Mouse (Mus musculus) heart, postnatal 0 days (tissue): ENCODE data around the gene Nav2. TPM values are rescaled to one million over a fixed set of nuclear protein-coding genes. Genes with fewer than 3 reads are reported as not detected.

Experiments used
- ATAC-seq: fragments of 200-750 bp; cut with Nextera tagmentation; 2 replicates; pipeline ENCODE4 v1.8.0; 2017; ENCODE audit warnings: low read depth, moderate number of reproducible peaks, moderate library complexity; ENCODE audit not compliant: insufficient read depth
- DNase-seq: peaks from one replicate; pipeline ENCODE4 v3.0.0-alpha.2; 2016; ENCODE audit warnings: low spot score
- H3K27ac ChIP-seq: fragments of 300-500 bp; sonication (generic); 2 replicates; pipeline ENCODE4 v1.5.1; 2014; ENCODE audit warnings: low read depth, mild to moderate bottlenecking
- H3K27me3 ChIP-seq: fragments of 300-500 bp; sonication (generic); 2 replicates; pipeline ENCODE4 v1.6.1; 2014; ENCODE audit warnings: low read length, mixed read lengths; ENCODE audit not compliant: control insufficient read depth, insufficient read depth
- H3K36me3 ChIP-seq: fragments of 300-500 bp; sonication (generic); replicated peaks from 2 replicates; pipeline ENCODE4 v1.6.1; 2014; ENCODE audit warnings: low read length, mixed read lengths; ENCODE audit not compliant: control insufficient read depth, insufficient read depth
- H3K4me1 ChIP-seq: fragments of 300-500 bp; sonication (generic); 2 replicates; pipeline ENCODE4 v1.6.1; 2014; ENCODE audit warnings: antibody characterized with exemption; ENCODE audit not compliant: control insufficient read depth, insufficient read depth
- H3K4me2 ChIP-seq: fragments of 300-500 bp; sonication (generic); 2 replicates; pipeline ENCODE4 v1.6.1; 2014; ENCODE audit warnings: low read depth, mild to moderate bottlenecking, low read length, moderate library complexity
- H3K4me3 ChIP-seq: fragments of 300-500 bp; sonication (generic); 2 replicates; pipeline ENCODE4 v1.5.1; 2014; ENCODE audit warnings: low read depth, low read length
- H3K9ac ChIP-seq: fragments of 300-500 bp; sonication (generic); replicated peaks from 2 replicates; pipeline ENCODE4 v1.6.1; 2014; ENCODE audit warnings: low read depth, low read length, mixed read lengths
- H3K9me3 ChIP-seq: fragments of 300-500 bp; sonication (generic); replicated peaks from 2 replicates; pipeline ENCODE4 v1.6.1; 2016; ENCODE audit warnings: low read length; ENCODE audit not compliant: control insufficient read depth
- CTCF ChIP-seq: IDR thresholded peaks from 2 replicates; pipeline ENCODE4 v1.5.1; 2016; ENCODE audit warnings: antibody characterized with exemption, control low read depth, low read depth
- EP300 ChIP-seq: IDR thresholded peaks from 2 replicates; pipeline ENCODE4 v1.6.1; 2016; ENCODE audit warnings: antibody characterized with exemption, low read depth
- WGBS: fragments of 180-500 bp; shearing (Covaris S2); extraction: QIAGEN DNeasy Blood & Tissue Kit; methylation state at CpG from one replicate; pipeline ENCODE4 v1.1.7; 2014; 5-methylcytosine and 5-hydroxymethylcytosine counted together
- polyA plus RNA-seq: library from polyadenylated mRNA; unstranded; fragments of >200 nt; fragmentation: Nextera tagmentation; extraction: Ambion mirVana; gene quantifications from 2 replicates; pipeline ENCODE4 v1.2.1, GENCODE M21; 2015
- total RNA-seq: library from RNA; depleted of rRNA; stranded (reverse); fragments of >200 nt; gene quantifications from 2 replicates; pipeline ENCODE4 v1.2.3, GENCODE M21; 2014; ENCODE audit warnings: low replicate concordance; rRNA removed

The Nav2 gene
- total and polyA plus RNA-seq, 2 experiments from 2014 or later = 22.8 to 77.9 TPM

- no peak overlapping the region for H3K27ac ChIP-seq
- ATAC-seq (no peak), DNase-seq (no peak)
- no peaks in the 10 kb centered on the region for H3K4me1 ChIP-seq
- no peak overlapping the region for H3K4me2 ChIP-seq
- no peak overlapping the region for H3K9ac ChIP-seq
- H3K27me3 ChIP-seq = peaks cover 69% of the 10 kb centered on the region
- no peaks in the 10 kb centered on the region for H3K9me3 ChIP-seq
- 25% methylated on average over 18 of the region's 18 CpGs for WGBS
- H3K4me3 ChIP-seq = no peak overlapping the region
- no peak for TF ChIP-seq CTCF
- TF ChIP-seq EP300 = no peak
- H3K36me3 ChIP-seq = no peaks in the 10 kb centered on the region
Observed at GRCm38 (mm10) chr7:49639864-49640708, 731.6 kb downstream of the Nav2 start.

DNA sequence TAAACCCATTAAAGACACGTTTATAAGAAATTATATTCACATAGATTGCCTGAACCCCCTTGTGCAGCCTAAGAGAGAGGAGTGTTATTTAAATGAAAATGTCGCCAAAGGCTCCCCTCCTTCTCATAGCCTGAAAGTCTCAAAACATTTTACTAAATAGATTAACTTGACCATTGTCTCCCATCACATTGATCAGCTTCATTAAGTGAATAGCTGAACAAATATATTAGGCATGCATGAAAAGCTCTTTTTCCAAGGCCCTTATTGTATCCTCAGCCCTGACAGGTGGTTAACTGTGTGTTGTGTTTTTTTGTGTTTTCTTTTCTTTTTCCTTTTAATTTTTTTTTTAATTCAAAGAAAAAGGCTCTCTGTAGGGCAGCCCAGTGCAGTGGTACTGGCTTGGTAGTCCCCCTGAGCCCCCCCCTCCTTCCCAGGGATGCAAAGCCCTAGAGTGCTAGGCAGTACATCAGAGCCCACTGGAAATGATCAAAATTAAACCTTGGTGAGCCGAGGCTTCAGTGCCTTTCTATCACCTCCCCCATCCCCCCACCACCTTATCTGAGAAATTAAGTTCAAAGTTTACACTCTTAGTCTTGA, 732.3 kb downstream of the Nav2 start:
- H3K27me3 ChIP-seq = peaks cover 62% of the 10 kb centered on the region
- H3K36me3 ChIP-seq = no peaks in the 10 kb centered on the region
- H3K4me2 ChIP-seq = no peak overlapping the region
- no peak for TF ChIP-seq EP300
- no peak for TF ChIP-seq CTCF
- H3K9me3 ChIP-seq = no peaks in the 10 kb centered on the region
- H3K9ac ChIP-seq = no peak overlapping the region
- DNase-seq = no peak
- 38% methylated on average over 3 of the region's 3 CpGs for WGBS
- H3K4me3 ChIP-seq = no peak overlapping the region
- no peak for ATAC-seq
- H3K27ac ChIP-seq = no peak overlapping the region
- H3K4me1 ChIP-seq = no peaks in the 10 kb centered on the region

Other genes starting within 250 kb of the Nav2 start
- gene Zdhhc13, start 119.7 kb upstream of the Nav2 start, total RNA-seq = 51.6 and 58.5 TPM in 2 replicates
- gene Zdhhc13, start 119.7 kb upstream of the Nav2 start, polyA plus RNA-seq = 26.9 and 29.5 TPM in 2 replicates
- 1,353 and 1,464 TPM in 2 replicates for gene Csrp3, start 60.7 kb upstream of the Nav2 start, total RNA-seq
- 1,907 and 1,928 TPM in 2 replicates for gene Csrp3, start 60.7 kb upstream of the Nav2 start, polyA plus RNA-seq
- gene E2f8, start 27.1 kb upstream of the Nav2 start, total RNA-seq = 5.8 and 5.9 TPM in 2 replicates
- gene E2f8, start 27.1 kb upstream of the Nav2 start, polyA plus RNA-seq = 3.0 and 3.5 TPM in 2 replicates